Mouse (Mus musculus) large intestine, adult 2 months (tissue): ENCODE results near the gene Gabarapl1. TPM values are rescaled to one million over a fixed set of nuclear protein-coding genes. Genes with fewer than 3 reads are reported as not detected.

ENCODE experiments used
- polyA plus RNA-seq: library from polyadenylated mRNA; depleted of rRNA; stranded (reverse); fragments of >200 nt; gene quantifications from 2 replicates; pipeline ENCODE4 v1.2.3, GENCODE M21; 2012; rRNA removed

The Gabarapl1 gene
- polyA plus RNA-seq, 1 experiment, result 21.5 TPM

Other genes with a start within 250 kb of the Gabarapl1 start
- gene 4922502D21Rik, start 201.4 kb upstream of the Gabarapl1 start, polyA plus RNA-seq, result not detected in 2 replicates
- 0.52 and 0.73 TPM in 2 replicates for gene Clec12a, start 190.5 kb upstream of the Gabarapl1 start, polyA plus RNA-seq
- gene Clec12b, start 147.3 kb upstream of the Gabarapl1 start, polyA plus RNA-seq, result not detected in 2 replicates
- 0.12 and 0.34 TPM in 2 replicates for gene Clec1b, start 135.9 kb upstream of the Gabarapl1 start, polyA plus RNA-seq
- 0.60 and 0.99 TPM in 2 replicates for gene Clec9a, start 124.3 kb upstream of the Gabarapl1 start, polyA plus RNA-seq
- gene Clec1a, start 81.2 kb upstream of the Gabarapl1 start, polyA plus RNA-seq, result 0.24 and 0.58 TPM in 2 replicates
- 0.07 TPM in 1 of 2 replicates, not detected in the other for gene Olr1, start 26.0 kb upstream of the Gabarapl1 start, polyA plus RNA-seq
- gene Tmem52b, start 20.6 kb upstream of the Gabarapl1 start, polyA plus RNA-seq, result not detected in 2 replicates
- 0.16 and 0.19 TPM in 2 replicates for gene Klre1, start 44.7 kb downstream of the Gabarapl1 start, polyA plus RNA-seq
- 0.36 and 0.91 TPM in 2 replicates for gene Klrd1, start 58.6 kb downstream of the Gabarapl1 start, polyA plus RNA-seq
- gene Klrk1, start 90.7 kb downstream of the Gabarapl1 start, polyA plus RNA-seq, result 0.15 and 0.18 TPM in 2 replicates
- gene Klrc3, start 110.2 kb downstream of the Gabarapl1 start, polyA plus RNA-seq, result not detected in 2 replicates
- gene Klrc2, start 127.5 kb downstream of the Gabarapl1 start, polyA plus RNA-seq, result 0.19 TPM in 1 of 2 replicates, not detected in the other
- 0.10 and 0.18 TPM in 2 replicates for gene Klrc1, start 145.8 kb downstream of the Gabarapl1 start, polyA plus RNA-seq
- gene Klri1, start 184.0 kb downstream of the Gabarapl1 start, polyA plus RNA-seq, result 0.14 and 0.19 TPM in 2 replicates
- 0.01 TPM in 1 of 2 replicates, not detected in the other for gene Klri2, start 207.3 kb downstream of the Gabarapl1 start, polyA plus RNA-seq